Mouse (Mus musculus): ENCODE measurements around the gene Chrna7. TPM values are rescaled to one million over a fixed set of nuclear protein-coding genes. Genes with fewer than 3 reads are reported as not detected.

Chrna7 gene
- polyA plus RNA-seq, 1 experiment from 2014 or later = 0.41 TPM

GRCm38 (mm10) chr7:63209501-63209900, 2.9 kb downstream of the Chrna7 start:
- Histone ChIP-seq H3K4me2 (replicated peaks; ENCODE audit: low read depth) (no peak overlapping the region), H3K36me3 (ENCODE audit: control insufficient read depth, insufficient read depth, low read length) (no peaks in the 10 kb centered on the region), H3K9me3 (ENCODE audit: control insufficient read depth, low read length) (no peaks in the 10 kb centered on the region), H3K4me3 (ENCODE audit: low read depth, low read length) (no peak overlapping the region), H3K4me1 (replicated peaks; ENCODE audit: control insufficient read depth, insufficient read depth) (no peaks in the 10 kb centered on the region), H3K9ac (ENCODE audit: low read length) (no peak overlapping the region), H3K27ac (replicated peaks) (no peak overlapping the region), H3K27me3 (ENCODE audit: control insufficient read depth, insufficient read depth, low read length) (no peaks in the 10 kb centered on the region)
- 21% methylated on average over 4 of the region's 4 CpGs for WGBS
- DNase-seq (ENCODE audit: low spot score) = no peak
- TF ChIP-seq CTCF (IDR thresholded peaks at IDR 0.05; ENCODE audit: low read depth) (no peak), EP300 (optimal IDR thresholded peaks at IDR 0.05) (no peak)
- ATAC-seq (ENCODE audit: low FRiP score, low TSS enrichment) = no peak

- Histone ChIP-seq H3K27me3 (ENCODE audit: control insufficient read depth, insufficient read depth, low read length) (no peaks in the 10 kb centered on the region), H3K9me3 (ENCODE audit: control insufficient read depth, low read length) (no peaks in the 10 kb centered on the region), H3K4me3 (ENCODE audit: low read depth, low read length) (no peak overlapping the region), H3K27ac (replicated peaks) (no peak overlapping the region), H3K36me3 (ENCODE audit: control insufficient read depth, insufficient read depth, low read length) (no peaks in the 10 kb centered on the region), H3K4me2 (replicated peaks; ENCODE audit: low read depth) (no peak overlapping the region), H3K9ac (ENCODE audit: low read length) (no peak overlapping the region), H3K4me1 (replicated peaks; ENCODE audit: control insufficient read depth, insufficient read depth) (no peaks in the 10 kb centered on the region)
- 51% methylated on average over 2 of the region's 2 CpGs for WGBS
- no peak for ATAC-seq (ENCODE audit: low FRiP score, low TSS enrichment)
- no peak for DNase-seq (ENCODE audit: low spot score)
- TF ChIP-seq EP300 (optimal IDR thresholded peaks at IDR 0.05) = no peak
- no peak for TF ChIP-seq CTCF (IDR thresholded peaks at IDR 0.05; ENCODE audit: low read depth)
Observed at GRCm38 (mm10) chr7:63207137-63207536, 5.2 kb downstream of the Chrna7 start.

GRCm38 (mm10) chr7:63195560-63195959, 16.8 kb downstream of the Chrna7 start:
- no peak for DNase-seq (ENCODE audit: low spot score)
- no peaks in the 10 kb centered on the region for H3K9me3 ChIP-seq (ENCODE audit: control insufficient read depth, low read length)
- no peak overlapping the region for H3K9ac ChIP-seq (ENCODE audit: low read length)
- H3K4me3 ChIP-seq (ENCODE audit: low read depth, low read length) = no peak overlapping the region
- no peaks in the 10 kb centered on the region for H3K27me3 ChIP-seq (ENCODE audit: control insufficient read depth, insufficient read depth, low read length)
- WGBS = 55% methylated on average over 2 of the region's 2 CpGs
- H3K4me1 ChIP-seq (replicated peaks; ENCODE audit: control insufficient read depth, insufficient read depth) = no peaks in the 10 kb centered on the region
- ATAC-seq (ENCODE audit: low FRiP score, low TSS enrichment) = no peak
- no peak overlapping the region for H3K27ac ChIP-seq (replicated peaks)
- no peak for TF ChIP-seq EP300 (optimal IDR thresholded peaks at IDR 0.05)
- TF ChIP-seq CTCF (IDR thresholded peaks at IDR 0.05; ENCODE audit: low read depth) = no peak
- H3K36me3 ChIP-seq (ENCODE audit: control insufficient read depth, insufficient read depth, low read length) = no peaks in the 10 kb centered on the region
- H3K4me2 ChIP-seq (replicated peaks; ENCODE audit: low read depth) = no peak overlapping the region

- TF ChIP-seq CTCF (IDR thresholded peaks at IDR 0.05; ENCODE audit: low read depth) = no peak
- no peak for TF ChIP-seq EP300 (optimal IDR thresholded peaks at IDR 0.05)
- no peak for ATAC-seq (ENCODE audit: low FRiP score, low TSS enrichment)
Observed at GRCm38 (mm10) chr7:63189647-63190534, 22.5 kb downstream of the Chrna7 start.

GRCm38 (mm10) chr7:63170063-63170787, 42.1 kb downstream of the Chrna7 start:
- H3K36me3 ChIP-seq (ENCODE audit: control insufficient read depth, insufficient read depth, low read length) = no peaks in the 10 kb centered on the region
- no peaks in the 10 kb centered on the region for H3K9me3 ChIP-seq (ENCODE audit: control insufficient read depth, low read length)
- DNase-seq (ENCODE audit: low spot score) (no peak), ATAC-seq (ENCODE audit: low FRiP score, low TSS enrichment) (no peak)
- no peaks in the 10 kb centered on the region for H3K27me3 ChIP-seq (ENCODE audit: control insufficient read depth, insufficient read depth, low read length)
- no peak overlapping the region for H3K9ac ChIP-seq (ENCODE audit: low read length)
- no peak for TF ChIP-seq EP300 (optimal IDR thresholded peaks at IDR 0.05)
- H3K27ac ChIP-seq (replicated peaks) = no peak overlapping the region
- no peak overlapping the region for H3K4me2 ChIP-seq (replicated peaks; ENCODE audit: low read depth)
- H3K4me1 ChIP-seq (replicated peaks; ENCODE audit: control insufficient read depth, insufficient read depth) = no peaks in the 10 kb centered on the region
- WGBS = 69% methylated on average over 3 of the region's 3 CpGs
- H3K4me3 ChIP-seq (ENCODE audit: low read depth, low read length) = no peak overlapping the region

More at GRCm38 (mm10) chr7:63189647-63190534, 22.5 kb downstream of the Chrna7 start:
- Histone ChIP-seq H3K4me3 (ENCODE audit: low read depth, low read length) (no peak overlapping the region), H3K9ac (ENCODE audit: low read length) (no peak overlapping the region), H3K27me3 (ENCODE audit: control insufficient read depth, insufficient read depth, low read length) (no peaks in the 10 kb centered on the region), H3K4me1 (replicated peaks; ENCODE audit: control insufficient read depth, insufficient read depth) (no peaks in the 10 kb centered on the region), H3K36me3 (ENCODE audit: control insufficient read depth, insufficient read depth, low read length) (no peaks in the 10 kb centered on the region), H3K9me3 (ENCODE audit: control insufficient read depth, low read length) (no peaks in the 10 kb centered on the region), H3K27ac (replicated peaks) (no peak overlapping the region), H3K4me2 (replicated peaks; ENCODE audit: low read depth) (no peak overlapping the region)
- 83% methylated on average over 13 of the region's 13 CpGs for WGBS
- DNase-seq (ENCODE audit: low spot score) = no peak

GRCm38 (mm10) chr7:63164617-63165016, 47.8 kb downstream of the Chrna7 start:
- no peak for DNase-seq (ENCODE audit: low spot score)
- H3K4me2 ChIP-seq (replicated peaks; ENCODE audit: low read depth) = no peak overlapping the region
- no peak overlapping the region for H3K4me3 ChIP-seq (ENCODE audit: low read depth, low read length)
- 74% methylated on average over 3 of the region's 3 CpGs for whole genome bisulfite sequencing
- H3K4me1 ChIP-seq (replicated peaks; ENCODE audit: control insufficient read depth, insufficient read depth) = no peaks in the 10 kb centered on the region
- no peak overlapping the region for H3K9ac ChIP-seq (ENCODE audit: low read length)
- ATAC-seq (ENCODE audit: low FRiP score, low TSS enrichment) = no peak
- H3K27ac ChIP-seq (replicated peaks) = no peak overlapping the region
- TF ChIP-seq CTCF (IDR thresholded peaks at IDR 0.05; ENCODE audit: low read depth) (no peak), EP300 (optimal IDR thresholded peaks at IDR 0.05) (no peak)
- H3K9me3 ChIP-seq (ENCODE audit: control insufficient read depth, low read length) = no peaks in the 10 kb centered on the region
- H3K36me3 ChIP-seq (ENCODE audit: control insufficient read depth, insufficient read depth, low read length) = no peaks in the 10 kb centered on the region
- no peaks in the 10 kb centered on the region for H3K27me3 ChIP-seq (ENCODE audit: control insufficient read depth, insufficient read depth, low read length)
